Mouse (Mus musculus) spleen, adult 12 weeks (tissue): ENCODE data around the gene Uchl5.
A peak's percentile ranks its signal among the peaks of the same experiment; 100 is the strongest.

ENCODE experiments used
- DNase-seq: peaks from one replicate; pipeline ENCODE4 v3.0.0; 2022; ENCODE audit warnings: low spot score

Uchl5 gene

DNA sequence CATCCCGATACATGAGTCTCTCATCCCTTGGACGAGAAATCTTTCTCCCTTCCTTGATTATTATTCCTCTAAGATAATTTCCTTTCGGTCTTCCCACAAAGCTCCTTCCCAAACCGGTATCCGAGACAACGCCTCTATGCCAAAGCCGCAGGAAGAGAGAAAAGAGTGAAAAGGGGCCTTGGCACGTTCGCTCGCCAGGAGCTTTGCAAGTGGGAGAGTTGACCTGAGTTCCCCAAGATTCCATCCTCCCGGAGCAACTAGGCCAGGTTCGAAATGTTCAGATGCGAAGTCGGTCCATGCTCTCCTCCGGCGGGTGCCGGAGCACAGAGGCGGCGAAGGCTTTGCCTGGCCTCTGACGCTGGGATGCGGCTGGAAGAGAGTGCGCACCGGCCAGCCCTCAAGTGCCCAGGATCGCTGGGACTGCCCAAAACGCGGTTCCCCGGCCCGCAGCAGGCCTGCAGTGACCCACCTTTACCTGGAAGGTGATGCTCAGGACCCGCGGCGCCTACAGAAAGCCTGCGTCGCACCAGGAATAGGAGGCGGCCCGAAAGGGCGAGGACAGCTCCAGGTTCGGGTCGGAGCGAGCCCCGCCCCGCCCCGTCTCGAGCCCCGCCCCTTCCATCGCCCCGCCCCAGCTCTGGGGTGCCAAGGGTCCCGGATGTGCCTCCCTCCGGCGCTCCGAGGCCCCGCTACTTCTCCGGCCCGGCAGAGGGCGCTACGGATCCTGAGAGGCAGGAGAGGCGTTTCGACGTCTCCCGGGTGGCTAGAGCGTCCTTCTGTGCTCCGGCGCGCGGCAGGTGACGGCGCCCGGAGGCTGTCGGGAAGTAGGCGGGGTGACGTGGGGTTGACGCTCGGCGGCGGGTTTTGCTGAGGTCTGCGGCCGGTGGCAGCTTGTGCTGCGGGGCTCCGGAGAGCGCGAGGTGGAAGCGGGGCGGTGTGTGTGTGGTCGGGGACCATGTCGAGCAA is at the start of gene Uchl5, which contains the start of gene Trove2:
Gene Uchl5 (plus strand): TSS at position 827 of the 966 bp plus-strand sequence.
Gene Trove2 (minus strand): TSS at position 623 of the 966 bp plus-strand sequence.
- peak; percentile 95 for DNase-seq

DNA sequence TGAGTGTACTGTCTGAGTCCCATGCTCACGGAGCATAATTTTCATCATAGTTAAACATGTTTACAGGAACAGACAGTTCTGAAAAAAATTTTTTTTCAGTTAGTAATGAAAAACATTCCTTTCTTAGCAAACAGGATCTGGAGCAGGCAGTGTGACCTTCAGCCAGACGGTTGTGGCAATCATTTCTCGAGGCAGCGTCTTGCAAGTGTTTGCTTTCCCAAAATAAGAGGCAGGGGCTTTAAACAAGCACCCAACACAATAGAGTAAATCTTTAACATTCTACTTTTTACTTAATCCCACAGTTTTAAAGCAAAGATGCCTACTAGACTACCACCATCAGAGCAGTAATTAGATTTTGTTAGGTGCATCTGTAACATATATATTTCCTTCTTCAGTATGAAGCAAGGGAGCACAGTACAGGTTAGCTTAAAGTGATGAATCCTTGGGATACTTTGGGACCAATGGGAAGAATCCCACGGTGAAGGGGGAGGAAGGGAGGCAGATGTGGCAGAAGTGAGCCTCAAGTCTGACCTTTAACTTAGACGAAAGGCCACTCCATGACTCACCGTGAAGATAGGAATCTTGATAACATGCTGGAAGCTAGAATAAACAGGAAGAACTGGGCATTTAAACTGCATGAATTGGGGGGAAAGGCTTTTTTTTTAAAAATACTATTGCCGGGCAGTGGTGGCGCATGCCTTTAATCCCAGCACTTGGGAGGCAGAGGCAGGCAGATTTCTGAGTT is 49.2 kb upstream of the Uchl5 start:
- no peak for DNase-seq

DNA sequence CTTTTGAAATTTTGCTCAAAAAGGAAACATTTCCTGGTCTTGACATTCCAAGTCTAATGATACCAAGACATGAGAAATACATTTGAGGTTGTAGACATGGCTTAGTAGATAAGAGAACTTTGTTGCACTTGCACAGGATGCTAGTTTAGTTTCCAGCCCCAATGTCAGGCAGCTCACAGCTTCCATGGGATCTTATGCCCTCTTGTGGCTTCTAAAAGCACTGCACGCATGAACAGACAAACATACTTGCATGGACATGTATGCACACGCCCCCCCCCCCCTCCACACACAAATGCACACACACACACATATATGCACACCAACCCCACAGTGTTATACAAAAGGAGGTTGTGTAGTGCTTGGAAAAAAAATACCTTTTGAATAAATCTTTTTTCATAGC is 46.2 kb upstream of the Uchl5 start:
- DNase-seq: no peak

DNA sequence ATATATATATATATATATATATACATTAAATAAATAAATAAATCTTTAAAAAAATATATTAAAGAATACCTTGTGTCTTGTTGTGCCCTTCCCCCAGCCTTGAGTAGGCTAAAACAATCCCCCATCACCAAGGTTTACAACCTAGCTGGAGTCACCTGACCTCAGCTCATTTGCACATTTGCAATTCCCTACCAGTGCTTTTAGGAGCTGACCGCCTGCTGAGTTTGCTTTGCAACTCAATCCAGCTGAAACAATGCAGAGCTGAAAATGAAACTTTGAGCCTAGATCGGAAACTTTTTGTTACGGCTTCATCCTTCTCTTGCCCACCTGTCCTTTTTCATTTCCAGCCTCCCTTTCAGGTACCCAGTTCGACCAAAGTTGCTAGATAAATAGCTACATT is 45.4 kb upstream of the Uchl5 start:
- no peak for DNase-seq

DNA sequence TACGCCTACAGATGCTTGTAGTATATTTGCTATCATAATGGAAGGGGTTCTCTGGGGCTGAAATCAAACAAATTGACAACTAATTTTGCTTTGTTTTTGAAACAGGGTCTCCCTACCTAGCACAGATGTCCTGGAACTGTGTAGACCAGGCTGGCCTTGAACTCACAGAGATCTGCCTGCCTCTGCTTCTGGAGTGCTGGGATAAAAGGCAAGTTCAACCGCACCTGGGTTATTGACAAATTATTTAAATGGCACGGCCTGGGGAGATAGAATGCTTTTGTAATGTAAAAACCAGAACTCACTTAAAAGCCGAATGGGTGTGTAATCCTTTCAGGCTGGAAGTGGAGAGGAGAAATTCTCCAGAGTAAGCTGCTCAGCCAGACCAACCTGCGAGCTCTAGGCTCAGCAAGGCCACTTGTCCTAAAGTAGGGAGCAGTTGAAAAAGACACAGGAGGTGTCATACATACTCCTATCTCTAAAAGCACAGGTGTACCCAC is 43.1 kb upstream of the Uchl5 start:
- no peak for DNase-seq

DNA sequence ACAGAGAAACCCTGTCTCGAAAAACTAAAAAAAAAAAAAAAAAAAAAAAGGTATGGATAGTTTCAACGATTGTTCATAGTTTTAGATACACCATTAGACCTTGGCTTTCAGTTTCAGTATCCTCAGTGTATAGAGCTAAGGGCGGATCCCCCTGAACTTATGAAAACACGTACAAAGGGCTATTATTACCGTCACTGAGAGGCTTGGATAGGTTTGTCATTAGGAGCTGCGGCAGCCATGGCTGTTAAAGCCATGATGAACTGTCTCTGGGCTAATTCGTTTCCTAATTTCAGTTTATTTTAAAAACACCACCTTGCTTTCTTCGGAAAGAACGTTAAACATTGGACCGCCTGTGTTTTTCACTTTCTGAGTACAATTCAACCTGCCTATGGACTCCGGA is 38.3 kb upstream of the Uchl5 start:
- DNase-seq: no peak

DNA sequence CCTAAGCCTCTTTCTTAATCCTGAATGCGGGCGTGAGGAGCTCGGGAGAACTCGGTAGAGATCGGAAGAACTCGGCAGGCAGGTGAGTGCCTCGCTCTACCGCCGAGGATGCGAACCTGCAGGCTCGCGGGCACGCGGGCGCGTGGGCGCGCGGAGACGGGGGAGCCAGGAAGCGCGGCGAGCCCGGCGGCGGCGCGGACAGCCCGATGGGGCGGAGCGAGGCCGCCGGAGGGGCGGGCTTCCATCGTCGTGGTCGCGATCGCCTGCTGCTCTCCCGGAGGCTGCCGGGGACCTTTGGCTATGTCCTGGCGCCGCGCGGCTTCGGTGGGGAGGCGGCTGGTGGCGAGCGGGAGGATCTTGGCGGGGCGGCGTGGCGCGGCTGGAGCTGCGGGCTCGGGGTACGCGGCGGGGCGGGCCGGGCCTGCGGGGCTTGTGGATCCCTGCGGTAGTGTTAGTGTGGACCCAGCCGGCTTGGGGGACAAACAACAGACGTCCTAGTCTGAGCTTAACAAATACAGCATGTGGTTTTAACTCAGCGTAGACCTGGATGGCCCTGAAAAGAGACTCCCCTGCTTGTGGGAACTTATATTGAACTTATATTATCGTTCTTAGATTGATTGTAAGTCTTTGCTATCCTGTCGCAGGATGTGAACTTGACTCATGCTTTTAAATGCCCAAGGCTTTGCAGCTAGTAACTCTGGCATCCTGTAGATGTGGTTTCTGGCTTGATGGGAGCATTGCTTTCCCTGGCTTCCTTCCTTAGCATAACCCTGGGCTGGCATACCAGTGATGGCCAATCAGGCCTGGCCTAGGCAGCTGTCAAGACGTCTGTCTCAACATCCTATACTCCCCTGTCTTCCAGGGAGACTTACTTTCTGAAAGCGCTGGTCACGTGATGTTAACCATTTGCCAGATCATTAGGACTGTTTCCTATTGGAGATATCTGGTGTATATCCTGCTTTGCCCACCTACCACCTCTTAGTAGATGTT is 37.4 kb upstream of the Uchl5 start:
- DNase-seq: peak; percentile 81

DNA sequence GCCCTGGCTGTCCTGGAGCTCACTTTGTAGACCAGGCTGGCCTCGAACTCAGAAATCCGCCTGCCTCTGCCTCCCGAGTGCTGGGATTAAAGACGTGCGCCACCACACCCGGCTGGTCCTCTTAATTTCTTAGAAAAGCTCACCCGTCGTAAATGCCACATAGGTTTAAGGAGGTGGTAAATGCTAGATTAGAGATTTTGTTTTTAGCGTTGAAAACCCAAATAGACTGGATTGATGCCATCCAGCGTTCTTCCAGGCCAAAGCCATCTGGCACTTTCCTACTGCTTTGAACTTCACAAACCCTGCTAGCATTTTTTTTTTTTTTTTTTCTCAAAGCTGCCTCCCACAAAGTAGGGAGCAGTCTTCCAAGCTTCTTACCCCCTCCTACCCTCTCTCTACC is 36.5 kb upstream of the Uchl5 start:
- no peak for DNase-seq

DNA sequence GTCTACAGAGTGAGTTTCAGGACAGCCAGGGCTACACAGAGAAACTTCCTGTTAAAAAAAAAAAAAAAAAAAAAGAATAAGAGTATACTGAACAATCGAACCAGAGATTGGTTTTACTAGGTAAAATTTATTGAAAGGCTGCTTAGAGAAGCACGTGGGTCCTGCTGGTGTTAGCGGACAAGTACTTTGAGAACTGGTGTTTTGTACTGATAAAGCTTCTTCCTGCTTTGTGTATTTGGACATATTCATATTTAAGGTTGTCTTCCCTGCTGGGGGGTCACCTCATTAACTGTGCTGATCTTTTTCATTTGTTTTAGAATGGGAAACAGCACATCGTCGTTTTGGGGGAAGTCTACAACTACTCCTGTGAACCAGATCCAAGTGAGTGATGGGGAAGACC is 35.7 kb upstream of the Uchl5 start:
- DNase-seq: no peak

DNA sequence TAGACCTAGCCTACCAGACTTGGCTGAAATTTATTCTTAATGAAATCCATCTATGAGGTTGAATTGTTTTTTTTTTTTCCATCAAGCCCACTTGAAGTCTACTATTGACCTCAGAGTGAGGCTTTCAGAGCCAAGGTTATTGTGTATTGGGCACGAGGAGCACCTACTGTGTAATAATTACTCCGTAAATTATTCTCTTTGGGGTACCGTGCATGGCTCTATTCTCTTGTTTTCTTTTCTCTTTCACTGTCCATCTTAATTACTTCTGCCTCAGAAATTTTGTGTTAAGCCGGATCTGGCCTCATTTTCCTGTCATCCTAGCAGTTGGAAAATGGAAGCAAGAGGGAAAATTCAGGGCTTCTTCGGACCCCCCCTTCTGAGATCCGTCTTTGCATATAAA is 34.9 kb upstream of the Uchl5 start:
- DNase-seq: no peak

DNA sequence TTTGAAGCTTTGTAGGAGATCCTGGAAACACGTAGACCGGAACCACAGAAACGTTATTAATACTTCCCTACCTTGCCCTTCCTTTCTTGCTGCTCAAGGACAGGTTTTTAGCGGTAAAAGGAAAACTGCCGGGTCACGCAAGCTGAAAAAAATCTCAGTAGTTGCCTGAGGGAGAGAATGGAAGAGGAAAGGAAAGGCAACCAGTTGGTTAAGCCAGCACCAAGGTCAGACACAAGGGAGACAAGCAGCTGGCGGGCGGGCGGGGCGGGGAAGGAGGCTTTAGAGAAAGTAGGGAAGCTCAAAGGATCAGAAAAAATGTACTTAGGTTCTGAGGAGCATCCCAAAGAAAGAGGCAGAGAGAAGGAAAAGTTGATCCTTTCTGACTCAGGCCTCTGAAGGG is 31.2 kb upstream of the Uchl5 start:
- DNase-seq: no peak

DNA sequence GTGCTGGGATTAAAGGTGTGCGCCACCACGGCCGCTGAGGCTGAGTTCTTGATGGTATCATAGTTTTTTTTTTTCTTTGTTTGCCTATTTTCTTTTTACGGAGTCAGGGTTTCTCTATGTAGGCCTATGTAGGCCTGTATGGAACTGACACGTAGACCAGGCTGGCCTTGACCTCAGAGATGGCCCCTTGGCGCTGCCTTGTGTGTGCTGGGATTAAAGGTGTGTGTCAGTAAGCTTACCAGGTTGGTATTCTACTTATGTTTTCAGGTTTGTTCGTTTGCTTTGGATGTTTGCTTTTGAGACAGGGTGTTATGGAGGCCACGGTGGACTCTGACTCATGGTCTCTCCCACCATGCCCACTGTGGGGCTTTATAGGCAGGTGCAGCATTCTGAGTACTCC is 14.9 kb upstream of the Uchl5 start:
- DNase-seq: no peak

DNA sequence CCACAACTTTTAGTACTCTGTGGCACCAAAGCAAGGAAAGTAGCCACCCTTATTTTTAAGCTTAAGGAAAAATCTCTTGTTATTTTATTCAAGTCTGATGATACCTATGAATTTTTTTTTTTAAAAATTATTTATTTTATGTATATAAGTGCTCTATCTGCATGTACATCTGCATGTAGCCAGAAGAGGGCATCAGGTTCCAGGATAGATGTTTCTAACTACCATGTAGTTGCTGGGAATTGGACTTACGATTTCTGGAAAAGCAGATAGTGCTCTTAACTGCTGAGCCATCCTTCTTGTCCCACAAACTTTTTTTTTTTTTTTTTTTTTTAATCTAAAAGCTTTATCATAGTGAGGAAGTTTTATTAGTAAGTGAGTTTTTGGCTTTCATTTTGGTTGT is 12.6 kb upstream of the Uchl5 start:
- no peak for DNase-seq

DNA sequence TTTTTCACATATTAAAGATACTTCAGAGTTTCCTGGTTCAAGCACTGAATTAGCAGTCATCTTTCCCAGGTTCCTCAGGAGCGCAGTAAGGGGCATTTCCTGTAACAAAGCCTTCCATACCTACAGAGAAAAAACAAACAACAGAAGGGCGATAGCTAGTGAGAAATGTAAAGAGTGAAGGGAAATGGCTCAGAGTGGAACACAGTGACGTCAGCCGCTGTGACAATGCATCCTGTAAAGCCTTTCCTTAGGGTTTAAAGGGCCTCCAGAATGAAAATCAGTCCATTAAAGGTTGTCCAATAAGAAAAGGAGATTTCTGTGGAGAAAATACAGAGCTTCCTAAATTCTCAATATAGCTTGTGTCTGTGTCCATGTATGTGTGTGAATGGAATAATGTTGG is 11.3 kb upstream of the Uchl5 start:
- DNase-seq: no peak

DNA sequence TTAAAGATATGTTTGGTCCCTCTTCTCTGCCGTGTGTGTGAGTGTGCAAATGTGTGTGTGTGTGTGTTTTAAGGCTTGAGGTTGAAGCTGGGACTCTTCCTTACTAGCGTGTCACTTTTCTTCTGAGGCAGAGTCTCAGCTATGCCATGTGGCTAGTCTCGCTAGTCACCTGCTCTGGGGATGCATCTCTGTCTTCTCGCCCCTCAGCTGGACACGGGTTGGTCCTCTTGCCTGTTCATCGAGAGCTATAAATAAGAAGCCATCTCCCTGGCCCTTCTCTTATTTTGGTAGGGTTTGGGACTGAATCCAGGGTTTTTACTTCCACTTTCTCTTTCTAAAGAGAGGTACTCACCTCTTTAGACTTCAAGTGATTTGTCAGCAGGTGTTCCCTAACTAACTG is 10.8 kb upstream of the Uchl5 start:
- no peak for DNase-seq

DNA sequence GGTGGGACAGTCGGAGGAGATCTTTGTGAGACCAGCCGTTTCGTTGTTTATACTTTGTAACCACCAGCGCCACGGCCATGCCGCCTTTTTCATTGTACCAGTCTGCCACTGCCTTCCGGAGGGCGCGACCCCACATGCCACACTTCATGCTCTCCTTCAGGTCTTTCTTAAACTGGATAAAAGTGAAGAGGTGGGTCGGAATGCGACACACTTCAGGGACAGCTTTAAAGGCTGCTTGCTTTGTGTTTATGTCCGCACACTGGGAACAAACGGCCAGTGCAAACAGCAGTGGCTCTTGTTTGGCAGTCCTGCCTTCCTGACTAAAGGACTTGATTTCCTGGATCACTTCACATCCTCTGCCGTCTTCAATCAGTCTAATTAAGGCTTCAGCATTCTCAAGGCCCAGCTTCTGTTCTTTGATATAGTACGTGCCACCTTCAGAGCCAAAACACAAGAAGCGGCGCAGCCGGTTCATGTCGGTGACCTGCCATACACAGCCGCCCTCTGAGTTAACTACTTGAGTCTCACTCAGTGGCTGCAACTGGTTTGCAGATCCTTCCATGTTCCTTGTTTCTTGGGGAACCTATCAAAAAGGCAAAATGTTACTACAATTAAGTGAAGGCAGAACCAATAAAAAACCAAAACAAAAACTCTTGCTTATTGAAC is 6.5 kb upstream of the Uchl5 start:
- DNase-seq: no peak

DNA sequence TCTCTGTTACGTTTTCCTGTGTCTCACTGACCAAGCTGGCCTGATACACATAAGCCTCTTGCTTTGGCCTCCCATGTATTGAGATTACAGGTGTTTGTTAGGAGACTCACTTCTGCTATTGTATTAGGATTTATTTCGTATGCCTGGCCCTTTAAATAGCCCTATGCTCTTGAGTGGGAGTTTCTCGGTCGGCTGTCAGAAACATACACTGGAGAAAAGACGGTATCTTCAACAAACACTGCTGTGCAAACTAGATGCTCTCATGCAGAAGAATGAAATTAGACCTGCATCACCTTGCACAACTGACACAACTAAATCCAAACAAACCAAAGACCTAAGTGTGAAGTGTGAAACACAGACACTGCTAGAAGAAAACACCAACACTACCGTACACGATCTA is 4.0 kb upstream of the Uchl5 start:
- DNase-seq: no peak

DNA sequence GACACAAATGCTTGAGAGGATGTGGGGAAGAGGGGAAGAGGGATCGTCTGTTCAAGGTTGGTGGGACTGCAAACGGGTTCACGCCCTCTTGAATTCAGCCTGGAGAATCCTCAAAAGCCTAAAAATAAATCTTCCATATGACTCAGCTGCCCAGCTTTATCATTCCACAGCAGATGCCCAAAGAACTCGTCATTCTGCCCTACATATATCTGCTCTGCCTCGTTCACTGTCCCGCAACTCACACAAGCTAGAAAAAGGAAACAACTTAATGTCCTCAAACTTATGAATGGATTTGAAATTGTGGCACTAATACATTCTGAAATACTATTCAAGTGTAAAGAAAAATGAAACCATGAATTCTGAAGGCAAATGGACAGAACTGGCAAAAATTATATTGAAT is 3.2 kb upstream of the Uchl5 start:
- DNase-seq: no peak

DNA sequence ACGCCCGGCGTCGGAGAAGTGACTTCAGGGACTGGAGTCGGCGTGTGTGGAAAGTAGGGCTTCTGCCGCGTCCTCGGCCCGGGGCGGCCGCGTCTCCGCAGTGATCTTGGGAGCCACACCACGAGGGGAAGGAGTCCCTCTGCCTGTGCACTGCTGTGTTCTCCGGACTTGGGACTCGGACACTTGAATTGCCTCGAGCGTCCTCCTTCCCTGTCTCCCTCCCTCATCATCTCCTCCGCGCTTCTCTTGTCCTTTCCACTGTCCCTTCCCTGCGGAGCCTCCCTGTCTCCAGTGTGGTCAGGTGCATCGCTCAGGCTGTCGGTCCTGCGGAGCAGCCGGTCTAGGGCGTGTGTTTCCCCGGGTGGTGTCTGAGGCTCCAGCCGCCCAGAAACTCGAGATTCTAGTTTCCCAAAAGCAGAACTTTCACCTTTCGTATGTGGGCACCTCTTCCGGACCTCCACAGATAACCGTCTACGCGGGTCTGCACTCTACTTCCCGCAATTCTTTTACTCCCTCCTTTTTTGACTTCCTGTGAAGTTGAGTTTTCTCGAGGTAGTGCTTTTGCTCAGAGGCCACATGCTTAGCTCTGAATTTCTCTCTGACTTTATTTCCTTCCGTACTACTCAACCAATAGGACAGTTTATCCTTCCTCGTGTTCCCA is 616 bp downstream of the Uchl5 start:
- DNase-seq: peak; percentile 48

DNA sequence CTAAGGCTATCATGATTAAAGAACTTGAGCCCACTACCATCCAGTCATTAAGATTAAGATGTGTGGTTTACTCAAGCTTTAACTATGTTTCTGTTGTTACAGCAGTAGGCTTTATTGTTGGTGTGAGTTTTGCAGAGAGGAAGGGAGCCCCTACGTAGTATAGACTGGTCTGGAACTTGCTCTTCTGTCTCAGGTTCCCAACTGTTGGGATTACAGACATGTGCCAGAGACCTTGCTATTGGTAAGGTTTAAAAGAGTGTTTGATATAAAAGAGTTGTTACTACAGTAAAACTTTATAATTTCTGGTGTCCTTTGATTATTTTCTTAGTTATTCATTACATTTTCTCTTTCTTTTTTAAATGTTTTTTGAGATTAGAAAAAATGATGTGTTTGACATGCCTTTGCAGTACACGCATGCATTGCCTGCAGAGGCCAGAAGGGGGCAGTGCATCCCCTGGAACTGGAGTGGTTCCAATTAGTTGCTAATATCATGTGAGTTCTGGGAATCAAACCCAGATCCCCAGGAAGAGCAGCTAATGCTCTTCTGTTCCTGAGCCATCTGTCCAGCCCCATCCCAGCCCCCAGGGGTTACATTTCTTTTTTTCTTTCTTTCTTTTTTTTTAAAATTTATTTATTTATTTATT is 11.6 kb downstream of the Uchl5 start:
- peak; percentile 57 for DNase-seq
